Comparison of ENCODE assay signal across 14 mouse cellular contexts in genomic region chr2:78540422-78540821, GRCm38 (mm10).
DNase-seq lines count a peak whose midpoint lies in the region.
"Had no signal": no experiment of that assay in that cellular context is flagged by ENCODE, and none has a peak within 500 bp of the region (broad histone marks: within the 10 kb centered on the region; RNA-seq: fewer than 3 reads in every experiment).

No protein-coding gene starts in this region.

- DNase-seq in cerebellum, adult 9-10 months, result peak; percentile 13
- no peak for DNase-seq in cerebellum, adult 18-20 months
- DNase-seq in layer of hippocampus, adult 9-10 months (ENCODE audit: low spot score), result peak; percentile 17
- no peak for DNase-seq in layer of hippocampus, postnatal 14 days (ENCODE audit: low spot score in 2 of 2)
- DNase-seq in lung, postnatal 36 days, result peak; percentile 2
- DNase-seq in lung, postnatal 10 days, result no peak
- DNase-seq in kidney, postnatal 4 days, result no peak
- DNase-seq: adrenal gland, adult 8-10 months; cerebellum, postnatal 10 days; kidney, adult 9 months; kidney, postnatal 10 days; liver, postnatal 0 days; right cerebral cortex, postnatal 25 days; thymus, postnatal 14 days had no signal

Comparison
In these comparisons a context has a peak if more than half of its experiments do, and no peak if none do; other contexts are left out.
1. DNase-seq: peak in cerebellum, adult 9-10 months (single experiment), layer of hippocampus, adult 9-10 months (single experiment) and lung, postnatal 36 days (single experiment); none in cerebellum, adult 18-20 months (0 of 2), layer of hippocampus, postnatal 14 days (0 of 2), lung, postnatal 10 days (single experiment) and kidney, postnatal 4 days (0 of 2).